Mouse (Mus musculus) gastrocnemius, postnatal 4 days (tissue): ENCODE measurements around the gene S100a3. TPM values are rescaled to one million over a fixed set of nuclear protein-coding genes. Genes with fewer than 3 reads are reported as not detected.

Experiments used
- DNase-seq, 2 experiments: peaks; one replicate each; pipeline ENCODE4 v3.0.0; 2021 to 2022; ENCODE audit warnings: low spot score in 2 of 2, mixed read lengths in 2 of 2
- total RNA-seq, 2 experiments: library from RNA; stranded (reverse); gene quantifications; 2 replicates each; pipeline ENCODE4 v1.2.3; 2021

Gene S100a3
- total RNA-seq, 2 experiments from 2014 or later: 1.4 to 2.3 TPM

DNA sequence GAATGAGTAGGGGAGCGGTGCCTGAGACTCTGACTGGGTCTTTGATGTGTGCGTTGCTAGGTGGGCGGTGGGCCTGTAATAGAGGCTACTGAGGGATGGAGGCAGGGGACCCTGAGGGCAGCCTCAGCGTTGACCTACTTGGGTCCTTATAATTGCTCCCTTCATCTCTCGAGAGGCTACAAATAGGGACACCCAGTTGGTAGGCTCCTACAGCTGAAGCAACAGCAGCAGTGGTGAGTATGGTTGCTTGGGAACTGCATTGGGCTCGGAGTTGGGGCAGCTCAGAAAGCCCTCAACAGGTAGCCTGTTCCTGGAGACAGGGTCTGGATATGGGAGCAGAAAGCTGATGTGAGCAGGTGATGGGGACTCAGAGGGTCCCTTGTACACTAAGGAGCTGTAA lies 39.7 kb downstream of the S100a3 start:
- no peak for DNase-seq

GRCm38 (mm10) chr3:90600458-90601195 lies 40.2 kb downstream of the S100a3 start:
- no peak for DNase-seq

GRCm38 (mm10) chr3:90601486-90602110 lies 41.2 kb downstream of the S100a3 start, which contains the start of gene Gm42674:
Gene Gm42674 (plus strand): TSS chr3:90601904.
- DNase-seq: no peak

DNA sequence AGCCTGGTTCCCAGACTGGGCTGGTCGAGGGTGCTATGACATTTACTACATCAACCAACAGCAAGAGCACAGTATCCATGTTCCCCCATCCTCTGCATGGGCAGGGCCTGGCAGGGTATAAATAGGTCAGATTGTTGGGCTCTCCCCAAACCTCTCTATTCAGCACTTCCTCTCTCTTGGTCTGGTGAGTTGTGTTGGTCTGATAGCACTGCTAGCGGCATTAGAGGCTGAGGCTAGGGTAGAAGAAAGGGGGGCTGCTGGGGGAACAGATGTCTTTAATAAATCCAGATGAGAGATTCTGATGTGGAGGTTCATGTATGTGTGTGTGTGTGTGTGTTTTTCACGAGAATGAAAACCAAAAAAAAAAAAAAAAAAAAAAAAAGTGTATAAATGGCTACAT lies 43.2 kb downstream of the S100a3 start, which contains the start of gene S100a4:
Gene S100a4 (plus strand): TSS at position 149 of the 400 bp plus-strand sequence.
- no peak for DNase-seq

DNA sequence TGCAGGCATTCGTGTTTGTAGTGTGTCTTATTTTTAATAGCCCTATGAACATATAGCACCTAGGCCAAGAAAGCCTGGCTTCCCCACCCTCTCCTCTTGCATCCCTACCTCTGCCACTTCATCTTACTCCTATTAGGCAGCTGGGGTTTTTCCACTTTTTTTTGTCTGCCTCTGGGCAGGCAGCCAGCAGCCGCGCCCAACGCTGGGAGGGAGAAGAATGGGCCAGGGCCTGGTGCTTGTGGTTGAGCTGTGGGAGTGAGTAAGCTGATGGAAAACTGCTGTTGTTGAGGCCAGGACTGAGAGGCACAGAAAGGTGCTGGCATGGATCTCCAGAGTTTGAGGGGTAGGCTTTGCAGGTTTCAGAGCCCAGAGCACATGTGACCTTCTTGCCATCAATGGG lies 44.0 kb downstream of the S100a3 start:
- peak; percentile 55 to 77 for DNase-seq

- DNase-seq: no peak
Observed at GRCm38 (mm10) chr3:90605049-90605448, 44.7 kb downstream of the S100a3 start.

GRCm38 (mm10) chr3:90605736-90606135 lies 45.4 kb downstream of the S100a3 start:
- no peak for DNase-seq

DNA sequence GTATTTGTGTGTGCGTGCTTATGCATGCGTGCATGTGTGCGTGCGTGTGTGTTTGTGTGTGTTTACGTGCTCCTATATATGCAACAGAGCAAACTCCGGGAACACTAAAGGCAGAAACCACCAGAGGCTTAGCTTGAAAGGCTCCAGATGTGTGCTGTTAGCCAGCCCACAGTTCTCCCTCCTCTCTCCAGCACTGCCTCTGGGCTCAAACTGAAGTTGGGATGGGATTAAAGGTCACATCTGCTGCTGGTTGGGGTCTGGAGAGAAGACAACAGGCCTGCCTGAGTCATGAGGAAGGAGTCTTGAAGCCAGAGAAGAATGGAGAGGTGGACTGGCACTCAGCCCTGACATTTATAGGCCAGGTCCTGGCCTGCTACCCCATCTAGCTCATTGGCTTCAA lies 45.8 kb downstream of the S100a3 start:
- no peak for DNase-seq

- DNase-seq: no peak
Observed at GRCm38 (mm10) chr3:90607361-90607760, 47.0 kb downstream of the S100a3 start.

- no peak for DNase-seq
Observed at GRCm38 (mm10) chr3:90608223-90608622, 47.8 kb downstream of the S100a3 start, which contains the start of gene S100a5. Gene S100a5 (plus strand): TSS chr3:90608523.

DNA sequence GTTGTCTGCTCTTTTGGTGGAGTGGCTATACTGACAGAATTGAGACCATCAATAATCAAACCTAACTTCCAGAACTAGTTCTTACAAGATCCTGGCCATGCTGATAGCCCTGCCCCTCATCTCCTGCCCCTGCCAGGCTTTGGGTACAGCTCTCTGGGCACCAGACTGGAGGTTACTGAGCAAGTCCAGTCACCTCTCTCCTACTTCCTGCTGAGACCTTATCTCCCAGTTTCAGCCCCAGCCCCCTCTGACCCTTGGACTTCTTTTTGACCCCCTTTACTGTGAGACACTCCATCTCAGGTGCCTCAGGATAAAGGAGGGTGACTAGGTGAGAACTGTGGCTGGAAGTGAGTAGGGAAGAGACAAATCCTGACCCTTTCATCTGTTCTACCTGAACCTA lies 48.7 kb downstream of the S100a3 start:
- DNase-seq: no peak

GRCm38 (mm10) chr3:90611494-90611893 lies 51.1 kb downstream of the S100a3 start:
- DNase-seq: no peak

DNA sequence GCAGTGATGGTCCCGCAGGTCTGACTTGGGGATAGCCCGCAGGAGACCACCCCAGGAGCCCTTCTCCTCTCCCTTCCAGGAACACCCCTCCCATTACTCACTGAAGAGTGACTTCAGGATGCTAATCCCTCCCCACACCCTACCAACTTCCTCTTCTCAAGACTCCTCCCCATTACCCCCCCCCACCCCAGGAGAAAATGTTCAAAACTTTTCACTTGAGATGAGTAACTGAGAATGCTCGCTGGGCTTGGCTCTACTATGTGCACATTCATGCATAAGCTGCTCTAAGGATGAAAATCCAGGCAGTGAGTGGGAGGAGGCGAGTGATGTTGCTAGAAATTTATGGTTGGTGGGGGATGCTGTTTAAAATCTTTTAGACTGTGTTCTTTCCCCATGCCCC lies 51.7 kb downstream of the S100a3 start:
- DNase-seq: no peak

- peak; percentile 48 to 69 for DNase-seq
Observed at GRCm38 (mm10) chr3:90612728-90613291, 52.4 kb downstream of the S100a3 start, which contains the start of gene S100a6. Gene S100a6 (plus strand): TSS chr3:90612882.

- no peak for DNase-seq
Observed at GRCm38 (mm10) chr3:90613461-90614147, 53.2 kb downstream of the S100a3 start.

- DNase-seq: no peak
Observed at GRCm38 (mm10) chr3:90614148-90614530, 53.8 kb downstream of the S100a3 start.

DNA sequence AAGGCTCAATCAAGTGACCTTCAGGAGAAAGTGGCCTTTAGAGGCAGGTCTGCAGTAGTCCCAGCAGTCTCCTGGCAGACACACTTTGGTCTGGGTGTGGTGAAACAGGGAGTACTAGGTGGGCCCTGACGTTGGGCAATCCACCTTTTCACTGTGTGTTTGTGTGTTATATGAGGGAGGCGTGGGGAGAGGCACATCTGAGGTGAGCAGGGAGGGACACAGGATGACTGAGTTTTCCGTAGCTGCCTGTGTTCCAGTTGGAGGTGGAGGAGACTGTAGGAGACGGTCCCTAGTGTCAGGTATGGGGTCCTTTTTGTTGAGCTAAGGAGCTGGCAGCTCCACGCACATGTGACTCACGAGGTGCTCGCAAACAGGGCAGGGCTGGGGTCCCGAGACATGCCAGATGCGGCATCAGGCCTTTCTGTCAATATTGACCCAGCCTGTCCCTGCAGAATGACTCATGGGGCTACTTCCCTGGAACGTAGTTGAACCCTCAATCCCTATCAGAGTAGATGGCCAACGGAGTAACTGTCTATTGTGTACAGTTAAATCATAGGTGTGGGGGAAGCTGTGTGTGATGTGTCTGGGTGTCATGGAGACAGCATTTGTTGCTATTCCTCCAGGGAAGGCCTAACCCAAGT lies 54.4 kb downstream of the S100a3 start:
- no peak for DNase-seq

DNA sequence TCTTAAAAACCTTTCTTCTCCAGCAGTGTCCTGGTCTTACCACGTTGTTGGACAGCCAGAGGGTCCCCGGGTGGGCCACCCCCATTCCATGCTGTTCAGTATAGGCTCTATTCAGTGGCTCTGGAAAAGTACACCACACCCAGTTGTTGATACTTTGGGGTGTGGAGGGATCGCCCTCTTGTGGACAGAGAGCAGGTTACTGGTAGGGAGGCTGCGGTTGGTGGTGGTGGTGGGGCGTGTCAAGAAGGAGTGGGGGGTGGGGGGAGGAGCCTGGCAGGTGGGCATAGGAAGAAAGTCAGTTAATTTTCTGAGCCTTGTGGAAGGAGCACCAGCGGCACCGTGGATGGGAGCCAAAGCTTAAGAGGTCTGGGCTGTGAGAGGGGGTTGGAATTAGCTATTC lies 55.0 kb downstream of the S100a3 start:
- peak; percentile 60 to 78 for DNase-seq

DNA sequence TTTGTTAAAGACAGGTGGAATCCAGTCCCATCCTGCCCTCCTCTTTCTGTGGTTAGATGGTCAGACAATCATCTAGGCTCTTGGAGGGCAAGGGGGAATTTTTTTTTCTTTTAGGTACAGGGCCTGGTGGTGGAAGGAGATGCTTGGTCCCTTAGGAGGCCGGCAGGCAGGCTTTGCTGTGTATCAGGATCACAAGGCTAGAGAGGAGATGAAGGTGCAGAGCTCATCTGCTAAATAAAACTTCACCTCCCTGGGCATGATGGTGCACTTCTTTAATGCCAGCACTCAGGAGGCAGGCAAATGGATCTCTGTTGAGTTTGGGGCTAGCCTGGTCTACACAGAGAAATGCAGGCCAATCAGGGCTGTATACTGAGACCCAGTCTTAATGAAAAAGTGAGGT lies 55.5 kb downstream of the S100a3 start:
- no peak for DNase-seq

DNA sequence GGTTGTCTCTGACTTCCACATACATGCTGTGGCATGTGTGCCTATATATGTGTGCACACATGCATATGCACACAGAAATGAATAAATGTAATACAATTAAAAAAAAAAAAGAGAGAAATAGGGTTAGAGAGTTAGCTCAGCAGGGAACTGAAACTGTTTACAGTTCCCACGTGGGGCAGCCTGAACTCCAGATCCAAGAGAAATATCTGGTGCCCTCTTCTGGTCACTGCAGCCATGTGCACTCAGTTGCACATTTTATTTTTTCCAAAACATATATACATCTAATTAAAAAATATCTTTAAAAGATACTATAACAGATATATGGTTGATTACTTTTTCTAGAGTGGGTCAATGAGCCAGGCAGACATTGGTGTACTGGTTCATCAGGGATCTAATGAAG lies 57.2 kb downstream of the S100a3 start:
- DNase-seq: no peak

- no peak for DNase-seq
Observed at GRCm38 (mm10) chr3:90621552-90621951, 61.2 kb downstream of the S100a3 start.
